Mouse (Mus musculus): ENCODE data around the gene Foxn2.

DNA sequence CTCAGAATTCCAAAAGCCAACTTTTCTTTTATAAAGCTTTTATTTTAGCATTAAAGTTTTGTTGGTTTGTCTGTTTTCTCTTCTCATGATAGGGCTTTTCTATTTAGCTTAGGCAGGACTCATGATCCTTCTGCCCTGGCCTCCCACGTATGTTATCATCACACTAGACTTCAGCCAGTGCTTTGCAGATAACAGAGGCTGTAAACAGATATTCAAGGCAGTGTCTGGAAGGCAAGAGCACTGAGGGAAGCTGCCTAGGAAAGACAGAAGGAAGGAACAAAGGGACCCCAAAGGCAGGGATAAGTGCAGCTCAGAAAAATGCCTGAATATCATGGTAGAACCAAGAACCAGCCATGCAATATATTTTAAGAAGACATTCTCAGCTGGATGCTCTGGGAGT is 26.1 kb downstream of the Foxn2 start:
- TF ChIP-seq POLR2A (IDR thresholded peaks at IDR 0.05; ENCODE audit: low read depth, low read length) (no peak), CTCF (IDR thresholded peaks at IDR 0.05; ENCODE audit: borderline replicate concordance, insufficient read depth, low read length) (no peak)
